Mouse (Mus musculus): ENCODE data around the gene Med19. TPM values are rescaled to one million over a fixed set of nuclear protein-coding genes. Genes with fewer than 3 reads are reported as not detected.

Gene Med19
- polyA plus RNA-seq, 1 experiment from 2014 or later = 12.7 TPM

DNA sequence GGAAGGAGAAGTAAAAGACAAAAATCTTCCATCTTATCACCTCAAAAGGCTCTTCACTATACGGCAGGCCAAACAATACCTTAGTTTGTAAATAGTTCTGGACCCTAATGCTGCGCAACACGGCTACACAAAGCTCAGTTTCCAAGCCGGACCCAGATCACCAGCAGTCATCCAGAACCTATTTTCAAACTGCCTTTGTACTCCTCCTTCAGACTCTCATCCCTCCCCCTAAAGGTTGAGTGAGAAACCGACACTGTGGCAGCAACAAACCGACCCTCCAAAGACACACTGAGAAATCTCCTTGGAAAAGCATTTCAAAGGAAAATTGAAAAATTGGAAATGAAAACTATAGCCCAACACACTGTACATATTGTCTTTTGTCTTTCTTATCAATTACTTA lies 29.8 kb upstream of the Med19 start:
- Histone ChIP-seq H3K9ac (replicated peaks) (peak overlapping the region; percentile 52), H3K27me3 (ENCODE audit: insufficient read depth, low read length) (no peaks in the 10 kb centered on the region), H3K9me3 (ENCODE audit: low read length) (no peaks in the 10 kb centered on the region), H3K36me3 (replicated peaks; ENCODE audit: insufficient read depth, low read length) (no peaks in the 10 kb centered on the region), H3K4me2 (ENCODE audit: low read depth, low read length) (peak overlapping the region; percentile 74), H3K4me1 (ENCODE audit: insufficient read depth) (peaks cover 29% of the 10 kb centered on the region), H3K4me3 (ENCODE audit: low read depth, low read length) (peak overlapping the region; percentile 73), H3K27ac (ENCODE audit: low read depth) (0 out of 2 replicates have a peak overlapping the region, but pooled peaks have one; percentile 11)
- 40% methylated on average over 6 of the region's 6 CpGs for WGBS (ENCODE audit: insufficient replicate concordance)
- DNase-seq = no peak
- TF ChIP-seq CTCF (IDR thresholded peaks at IDR 0.05; ENCODE audit: low read depth) = 0 out of 2 replicates have a peak, but pooled peaks have one; percentile 16
- TF ChIP-seq EP300 (IDR thresholded peaks at IDR 0.05; ENCODE audit: low read depth) = no peak
- ATAC-seq = no peak

DNA sequence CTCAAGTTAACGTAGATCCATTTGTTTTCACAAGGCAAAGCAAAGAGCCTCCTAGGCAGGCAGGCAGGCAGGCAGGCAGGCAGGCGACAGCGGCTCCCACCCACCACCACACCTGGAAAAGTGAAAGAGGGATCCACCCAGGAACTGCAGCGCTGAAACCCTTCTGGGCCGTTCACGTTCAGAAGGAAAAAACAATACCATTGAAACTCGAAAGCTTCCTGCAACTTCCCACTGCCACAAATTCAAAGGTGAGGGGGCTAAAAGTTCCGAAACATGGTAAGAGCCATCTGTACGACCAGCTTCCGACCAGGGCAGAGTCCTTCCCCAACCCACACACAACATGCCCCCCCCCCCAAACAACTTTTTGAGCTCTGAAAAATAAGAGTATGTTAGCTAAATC lies 28.5 kb upstream of the Med19 start:
- H3K27ac ChIP-seq (ENCODE audit: low read depth) = peak overlapping the region; percentile 96
- TF ChIP-seq CTCF (IDR thresholded peaks at IDR 0.05; ENCODE audit: low read depth) (no peak), EP300 (IDR thresholded peaks at IDR 0.05; ENCODE audit: low read depth) (no peak)
- peak overlapping the region; percentile 74 for H3K4me2 ChIP-seq (ENCODE audit: low read depth, low read length)
- peak overlapping the region; percentile 85 for H3K9ac ChIP-seq (replicated peaks)
- peaks cover 23% of the 10 kb centered on the region for H3K4me1 ChIP-seq (ENCODE audit: insufficient read depth)
- DNase-seq = peak; percentile 51
- WGBS (ENCODE audit: insufficient replicate concordance) = 1% methylated on average over 10 of the region's 10 CpGs
- ATAC-seq = 0 out of 2 replicates have a peak, but pooled peaks have one; percentile 35
- H3K9me3 ChIP-seq (ENCODE audit: low read length) = no peaks in the 10 kb centered on the region
- H3K36me3 ChIP-seq (replicated peaks; ENCODE audit: insufficient read depth, low read length) = no peaks in the 10 kb centered on the region
- H3K4me3 ChIP-seq (ENCODE audit: low read depth, low read length) = peak overlapping the region; percentile 73
- no peaks in the 10 kb centered on the region for H3K27me3 ChIP-seq (ENCODE audit: insufficient read depth, low read length)

GRCm38 (mm10) chr2:84650464-84651195 lies 27.6 kb upstream of the Med19 start, which contains the start of gene Ctnnd1:
TSS of gene Ctnnd1 (minus strand) at chr2:84650765.
- Histone ChIP-seq H3K4me3 (ENCODE audit: low read depth, low read length) (peak within 1 kb of the TSS; percentile 73), H3K27me3 (ENCODE audit: insufficient read depth, low read length) (no peaks in the 10 kb centered on the region), H3K36me3 (replicated peaks; ENCODE audit: insufficient read depth, low read length) (no peaks in the 10 kb centered on the region), H3K9me3 (ENCODE audit: low read length) (no peaks in the 10 kb centered on the region), H3K4me2 (ENCODE audit: low read depth, low read length) (peak within 1 kb of the TSS; percentile 74), H3K9ac (replicated peaks) (peak within 1 kb of the TSS; percentile 85), H3K4me1 (ENCODE audit: insufficient read depth) (peaks cover 23% of the 10 kb centered on the region), H3K27ac (ENCODE audit: low read depth) (peak within 1 kb of the TSS; percentile 96)
- ATAC-seq = peak; percentile 97
- peak; percentile 28; the same call in 1 of the 2 replicates for TF ChIP-seq EP300 (IDR thresholded peaks at IDR 0.05; ENCODE audit: low read depth)
- no peak for TF ChIP-seq CTCF (IDR thresholded peaks at IDR 0.05; ENCODE audit: low read depth)
- 2% methylated on average over 15 of the region's 15 CpGs for WGBS (ENCODE audit: insufficient replicate concordance)
- DNase-seq = peak; percentile 75

DNA sequence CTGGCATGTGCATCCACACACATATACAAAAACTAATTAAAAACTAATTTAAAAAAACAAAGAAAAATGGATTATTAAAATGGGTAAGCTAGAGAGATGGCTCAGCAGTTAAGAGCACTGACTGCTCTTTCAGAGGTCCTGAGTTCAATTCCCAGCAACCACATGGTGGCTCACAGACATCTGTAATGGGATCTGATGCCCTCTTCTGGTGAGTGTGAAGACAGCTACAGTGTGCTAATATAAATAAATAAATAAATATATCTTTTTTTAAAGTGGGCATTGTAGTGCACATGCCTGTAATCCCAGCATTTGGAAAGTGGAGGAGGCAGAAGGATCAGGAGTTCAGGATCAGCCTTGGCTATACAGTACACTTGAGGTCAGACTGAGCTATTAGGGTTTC lies 24.8 kb upstream of the Med19 start:
- no peaks in the 10 kb centered on the region for H3K36me3 ChIP-seq (replicated peaks; ENCODE audit: insufficient read depth, low read length)
- H3K4me1 ChIP-seq (ENCODE audit: insufficient read depth) = 0 out of 2 replicates have a peak, but pooled peaks cover 4% of the 10 kb centered on the region
- no peak overlapping the region for H3K27ac ChIP-seq (ENCODE audit: low read depth)
- H3K27me3 ChIP-seq (ENCODE audit: insufficient read depth, low read length) = no peaks in the 10 kb centered on the region
- H3K4me3 ChIP-seq (ENCODE audit: low read depth, low read length) = no peak overlapping the region
- no peaks in the 10 kb centered on the region for H3K9me3 ChIP-seq (ENCODE audit: low read length)
- H3K4me2 ChIP-seq (ENCODE audit: low read depth, low read length) = no peak overlapping the region
- ATAC-seq = no peak
- no peak for DNase-seq
- H3K9ac ChIP-seq (replicated peaks) = no peak overlapping the region
- TF ChIP-seq EP300 (IDR thresholded peaks at IDR 0.05; ENCODE audit: low read depth) (no peak), CTCF (IDR thresholded peaks at IDR 0.05; ENCODE audit: low read depth) (peak; percentile 55)

- DNase-seq (no peak), ATAC-seq (no peak)
- WGBS (ENCODE audit: insufficient replicate concordance) = 21% methylated on average over 1 of the region's 1 CpGs
- no peak overlapping the region for H3K9ac ChIP-seq (replicated peaks)
- no peaks in the 10 kb centered on the region for H3K9me3 ChIP-seq (ENCODE audit: low read length)
- H3K36me3 ChIP-seq (replicated peaks; ENCODE audit: insufficient read depth, low read length) = no peaks in the 10 kb centered on the region
- H3K4me3 ChIP-seq (ENCODE audit: low read depth, low read length) = no peak overlapping the region
- H3K4me2 ChIP-seq (ENCODE audit: low read depth, low read length) = no peak overlapping the region
- TF ChIP-seq CTCF (IDR thresholded peaks at IDR 0.05; ENCODE audit: low read depth) (no peak), EP300 (IDR thresholded peaks at IDR 0.05; ENCODE audit: low read depth) (no peak)
- peaks cover 9% of the 10 kb centered on the region; the same call in 1 of the 2 replicates for H3K4me1 ChIP-seq (ENCODE audit: insufficient read depth)
- H3K27me3 ChIP-seq (ENCODE audit: insufficient read depth, low read length) = no peaks in the 10 kb centered on the region
- H3K27ac ChIP-seq (ENCODE audit: low read depth) = no peak overlapping the region
These were observed 22.3 kb upstream of the Med19 start for GRCm38 (mm10) chr2:84655864-84656263.

GRCm38 (mm10) chr2:84658806-84659205 lies 19.4 kb upstream of the Med19 start, which contains the start of gene Btbd18:
TSS of gene Btbd18 (plus strand) at chr2:84659079.
- H3K4me1 ChIP-seq (ENCODE audit: insufficient read depth) = peaks cover 4% of the 10 kb centered on the region; the same call in 1 of the 2 replicates
- H3K9ac ChIP-seq (replicated peaks) = no peak within 1 kb of the TSS
- H3K27ac ChIP-seq (ENCODE audit: low read depth) = peak within 1 kb of the TSS; percentile 81
- ATAC-seq = no peak
- no peak within 1 kb of the TSS for H3K4me3 ChIP-seq (ENCODE audit: low read depth, low read length)
- TF ChIP-seq EP300 (IDR thresholded peaks at IDR 0.05; ENCODE audit: low read depth) = no peak
- no peak for TF ChIP-seq CTCF (IDR thresholded peaks at IDR 0.05; ENCODE audit: low read depth)
- H3K4me2 ChIP-seq (ENCODE audit: low read depth, low read length) = no peak within 1 kb of the TSS
- DNase-seq = no peak
- no peaks in the 10 kb centered on the region for H3K27me3 ChIP-seq (ENCODE audit: insufficient read depth, low read length)
- no peaks in the 10 kb centered on the region; the same call in 1 of the 2 replicates for H3K9me3 ChIP-seq (ENCODE audit: low read length)
- no peaks in the 10 kb centered on the region for H3K36me3 ChIP-seq (replicated peaks; ENCODE audit: insufficient read depth, low read length)
- WGBS (ENCODE audit: insufficient replicate concordance) = 91% methylated on average over 32 of the region's 32 CpGs
